Mouse (Mus musculus): ENCODE results near the gene Tox3. TPM values are rescaled to one million over a fixed set of nuclear protein-coding genes. Genes with fewer than 3 reads are reported as not detected.

Tox3 gene
- total RNA-seq, 2 experiments from 2014 or later: 0.54 to 0.95 TPM

GRCm38 (mm10) chr8:90243957-90244356 is 104.2 kb downstream of the Tox3 start:
- DNase-seq: no peak

- DNase-seq: no peak
Observed at GRCm38 (mm10) chr8:90242351-90242750, 105.8 kb downstream of the Tox3 start.

- DNase-seq: no peak
Observed at GRCm38 (mm10) chr8:90241461-90241860, 106.7 kb downstream of the Tox3 start.

- DNase-seq: no peak
Observed at GRCm38 (mm10) chr8:90232501-90232900, 115.6 kb downstream of the Tox3 start.

GRCm38 (mm10) chr8:90224172-90224571 is 124.0 kb downstream of the Tox3 start:
- no peak for DNase-seq

GRCm38 (mm10) chr8:90209105-90210037 is 138.8 kb downstream of the Tox3 start:
- DNase-seq: no peak
